Mouse (Mus musculus) olfactory bulb, adult 2 months (tissue): ENCODE measurements around the gene Dnajb7. TPM values are rescaled to one million over a fixed set of nuclear protein-coding genes. Genes with fewer than 3 reads are reported as not detected.
"Not testable (repeated sequence)": the region's sequence is repeated elsewhere in the genome, so short reads cannot be mapped to it uniquely, and the experiment has no call there.

Experiments
- H3K27ac ChIP-seq: fragments of 200-500 bp; 2 replicates; pipeline ENCODE4 v1.5.1; 2012; ENCODE audit warnings: low read depth, low read length; ENCODE audit not compliant: insufficient read depth
- H3K4me1 ChIP-seq: fragments of 200-500 bp; 2 replicates; pipeline ENCODE4 v1.6.1; 2012; ENCODE audit warnings: low read length; ENCODE audit not compliant: control insufficient read depth, insufficient read depth
- H3K4me3 ChIP-seq: fragments of 200-500 bp; 2 replicates; pipeline ENCODE4 v1.5.1; 2012; ENCODE audit warnings: mild to moderate bottlenecking, low read depth, low read length, moderate library complexity; ENCODE audit not compliant: insufficient read depth
- CTCF ChIP-seq: fragments of 200-500 bp; IDR thresholded peaks from 2 replicates; pipeline ENCODE4 v1.5.1; 2012; ENCODE audit warnings: low read depth, mild to moderate bottlenecking, low read length, moderate library complexity; ENCODE audit not compliant: insufficient read depth
- POLR2A ChIP-seq: fragments of 200-500 bp; IDR thresholded peaks from 2 replicates; pipeline ENCODE4 v1.6.1; 2012; ENCODE audit warnings: mild to moderate bottlenecking, low read depth, low read length, moderate library complexity; ENCODE audit not compliant: insufficient read depth
- WGBS: fragments of 180-500 bp; shearing (Covaris S2); methylation state at CpG from one replicate; pipeline ENCODE4 v1.1.7; 2018; 5-methylcytosine and 5-hydroxymethylcytosine counted together
- polyA plus RNA-seq: library from polyadenylated mRNA; stranded (reverse); fragments of >200 nt; gene quantifications from 2 replicates; pipeline ENCODE4 v1.2.4, GENCODE M21; 2012; ENCODE audit warnings: low replicate concordance; ENCODE audit not compliant: missing spikeins, insufficient read depth, insufficient read length

The Dnajb7 gene
- polyA plus RNA-seq, 1 experiment, result not detected

DNA sequence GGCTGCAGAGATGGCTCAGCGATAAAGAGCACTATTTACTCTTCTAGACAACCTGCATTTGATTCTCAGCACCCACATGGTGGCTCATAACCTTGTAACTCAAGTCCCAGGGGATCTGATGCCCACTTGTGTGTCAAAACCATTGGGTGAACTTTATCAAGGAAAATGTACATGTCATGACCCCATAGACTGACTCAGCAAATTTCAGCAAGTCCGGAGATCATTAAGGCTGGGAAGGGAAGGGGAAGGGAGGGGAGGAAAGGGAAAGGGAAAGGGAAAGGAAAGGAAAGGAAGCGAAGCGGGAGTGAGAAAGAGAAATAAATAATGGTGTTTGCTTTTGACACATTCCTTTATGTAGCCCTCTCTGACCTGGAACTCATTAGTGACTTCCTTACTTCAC, 10.0 kb upstream of the Dnajb7 start:
- H3K27ac ChIP-seq, result no peak overlapping the region
- no peak overlapping the region for H3K4me3 ChIP-seq
- TF ChIP-seq CTCF (no peak), POLR2A (no peak)
- peaks cover 5% of the 10 kb centered on the region; the same call in 1 of the 2 replicates for H3K4me1 ChIP-seq
- 93% methylated on average over 4 of the region's 4 CpGs for WGBS

DNA sequence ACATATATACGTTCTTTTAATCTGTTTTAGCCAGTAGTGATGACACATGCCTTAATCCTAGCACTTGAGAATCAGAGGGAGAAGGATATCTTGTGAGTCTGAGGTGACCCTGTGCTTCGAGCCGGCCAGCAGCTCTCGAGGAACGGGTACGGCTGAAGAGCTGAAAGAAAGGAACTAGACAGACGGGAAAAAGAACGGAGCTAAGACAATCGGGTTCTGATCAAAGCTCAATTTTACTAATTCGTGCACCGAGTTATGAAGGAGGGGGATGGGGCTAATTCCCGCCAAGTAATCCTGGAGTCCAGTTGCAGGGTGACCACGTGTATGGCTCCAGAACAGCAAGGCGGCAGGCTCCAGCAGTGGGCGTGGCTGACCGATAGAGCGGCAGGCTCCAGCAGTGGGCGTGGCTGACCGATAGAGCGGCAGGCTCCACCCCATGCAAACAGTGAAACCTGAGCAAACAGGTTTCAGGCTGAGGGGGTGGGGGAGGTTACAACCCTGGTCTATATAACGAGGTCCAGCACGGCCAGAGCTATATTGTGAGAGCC, 8.7 kb upstream of the Dnajb7 start:
- H3K4me3 ChIP-seq, H3K4me1 ChIP-seq, H3K27ac ChIP-seq: not testable (repeated sequence)
- WGBS, result 15% methylated on average over 22 of the region's 22 CpGs

- no peak overlapping the region for H3K4me3 ChIP-seq
- H3K27ac ChIP-seq, result no peak overlapping the region
- TF ChIP-seq POLR2A (no peak), CTCF (no peak)
- 76% methylated on average over 3 of the region's 3 CpGs for WGBS
- no peaks in the 10 kb centered on the region for H3K4me1 ChIP-seq
Measured at GRCm38 (mm10) chr15:81405008-81405407, 3.1 kb downstream of the Dnajb7 start.

- peak within 1 kb of the TSS; percentile 96 for H3K4me3 ChIP-seq
- H3K27ac ChIP-seq, result peak within 1 kb of the TSS; percentile 96
- 0% methylated on average over 50 of the region's 50 CpGs for WGBS
- TF ChIP-seq POLR2A (peak; percentile 33; the same call in 1 of the 2 replicates), CTCF (no peak)
- H3K4me1 ChIP-seq, result no peaks in the 10 kb centered on the region
Measured at GRCm38 (mm10) chr15:81399638-81400315, 8.3 kb downstream of the Dnajb7 start, which contains the start of the genes St13 and Xpnpep3. Gene St13, minus strand, starts transcription at chr15:81400077. Gene Xpnpep3, plus strand, starts transcription at chr15:81400138.

DNA sequence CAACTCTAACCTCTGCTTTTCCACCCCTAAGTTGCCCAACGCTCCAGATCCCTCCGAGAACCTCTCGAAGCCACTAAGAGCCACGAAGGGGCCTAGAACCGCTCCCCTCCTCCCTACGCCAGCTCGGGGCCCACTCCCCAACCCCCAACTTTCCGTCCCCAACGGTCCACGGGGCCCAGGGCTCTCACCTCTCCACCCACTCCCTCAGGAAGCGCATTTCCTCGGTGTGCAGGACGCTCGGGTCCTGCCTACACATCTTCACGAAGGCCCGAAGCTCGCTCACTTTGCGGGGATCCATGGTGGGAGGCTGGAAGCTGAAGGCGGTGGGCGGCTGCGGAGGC, 8.8 kb downstream of the Dnajb7 start:
- Histone ChIP-seq H3K27ac (peak overlapping the region; percentile 96), H3K4me1 (peaks cover under 1% of the 10 kb centered on the region; the same call in 1 of the 2 replicates), H3K4me3 (peak overlapping the region; percentile 96)
- WGBS, result under 1% methylated on average over 21 of the region's 21 CpGs
- TF ChIP-seq CTCF, result no peak
- no peak for TF ChIP-seq POLR2A

- peaks cover 2% of the 10 kb centered on the region; the same call in 1 of the 2 replicates for H3K4me1 ChIP-seq
- no peak overlapping the region for H3K27ac ChIP-seq
- TF ChIP-seq CTCF (no peak), POLR2A (no peak)
- no peak overlapping the region for H3K4me3 ChIP-seq
Measured at GRCm38 (mm10) chr15:81398189-81398588, 9.9 kb downstream of the Dnajb7 start.

DNA sequence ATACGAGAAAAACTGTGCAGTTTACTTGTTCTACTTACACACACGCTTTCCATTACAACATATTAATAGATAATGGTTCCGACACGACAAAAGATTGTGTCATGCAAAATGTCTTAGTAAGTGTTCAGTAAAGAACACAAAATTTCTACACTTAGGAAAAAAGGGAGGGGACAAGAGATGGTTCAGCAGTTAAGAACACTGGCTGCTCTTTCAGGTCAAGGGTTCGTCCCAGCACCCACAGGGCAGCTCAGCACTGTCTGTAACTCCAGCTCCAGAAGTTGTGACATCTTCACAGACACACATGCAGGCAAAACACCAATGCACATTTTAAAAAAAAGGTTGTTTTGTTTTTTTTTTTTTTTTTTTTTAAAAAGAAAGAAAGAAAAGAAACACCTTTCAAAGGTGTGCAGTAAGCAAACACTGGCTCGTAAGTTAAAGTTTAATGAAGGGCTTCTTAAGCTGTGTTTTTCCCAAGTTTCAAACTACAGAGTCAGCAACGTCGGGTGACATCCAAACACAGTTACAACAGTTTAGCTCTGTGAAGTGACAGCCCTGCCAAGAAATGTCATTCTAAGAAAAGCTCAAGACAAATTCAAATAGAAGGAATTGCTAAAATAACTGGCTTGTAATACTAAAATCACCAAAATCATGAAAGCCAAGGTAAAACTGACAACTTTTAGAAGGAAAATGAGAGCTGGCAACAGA, 13.7 kb downstream of the Dnajb7 start:
- no peak overlapping the region for H3K4me3 ChIP-seq
- H3K27ac ChIP-seq, result no peak overlapping the region
- no peak for TF ChIP-seq CTCF
- TF ChIP-seq POLR2A, result no peak
- 64% methylated on average over 8 of the region's 8 CpGs for WGBS
- H3K4me1 ChIP-seq, result peaks cover 10% of the 10 kb centered on the region; the same call in 1 of the 2 replicates

- H3K4me1 ChIP-seq, result peaks cover 10% of the 10 kb centered on the region; the same call in 1 of the 2 replicates
- TF ChIP-seq CTCF, result no peak
- TF ChIP-seq POLR2A, result no peak
- H3K27ac ChIP-seq, result no peak overlapping the region
- no peak overlapping the region for H3K4me3 ChIP-seq
Measured at GRCm38 (mm10) chr15:81392997-81393396, 15.1 kb downstream of the Dnajb7 start.

DNA sequence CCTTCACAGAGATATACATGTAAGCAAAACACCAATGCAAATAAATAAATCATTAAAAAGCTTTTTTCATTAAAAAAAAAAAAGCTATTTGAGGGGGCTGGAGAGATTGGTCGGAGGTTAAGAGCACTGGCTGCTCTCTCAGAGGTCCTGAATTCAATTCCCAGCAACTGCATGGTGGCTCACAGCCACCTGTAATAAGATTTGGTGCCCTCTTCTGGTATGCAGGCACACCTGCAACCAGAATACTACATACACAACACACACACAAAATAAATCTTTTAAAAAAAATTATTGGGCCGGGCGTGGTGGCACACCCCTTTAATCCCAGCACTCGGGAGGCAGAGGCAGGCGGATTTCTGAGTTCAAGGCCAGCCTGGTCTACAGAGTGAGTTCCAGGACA, 21.8 kb downstream of the Dnajb7 start:
- H3K27ac ChIP-seq, result no peak overlapping the region
- TF ChIP-seq CTCF, result no peak
- TF ChIP-seq POLR2A, result no peak
- 96% methylated on average over 5 of the region's 5 CpGs for WGBS
- H3K4me3 ChIP-seq, result no peak overlapping the region
- H3K4me1 ChIP-seq, result 0 out of 2 replicates have a peak, but pooled peaks cover 2% of the 10 kb centered on the region
